Mouse (Mus musculus) C2C12 (cell line): ENCODE measurements around the gene A3galt2.

Experiments used
- CEBPB ChIP-seq: IDR thresholded peaks from one replicate; pipeline ENCODE4 v1.6.1; 2011; ENCODE audit warnings: low read depth, mild to moderate bottlenecking, control low read depth, moderate library complexity
- CTCF ChIP-seq: IDR thresholded peaks from one replicate; pipeline ENCODE4 v1.5.1; 2011; ENCODE audit not compliant: control insufficient read depth, insufficient read depth, insufficient read length
- FOSL1 ChIP-seq: IDR thresholded peaks from one replicate; pipeline ENCODE4 v1.8.0; 2011; ENCODE audit warnings: mild to moderate bottlenecking, low read length; ENCODE audit not compliant: poor library complexity, insufficient read depth, severe bottlenecking
- MAX ChIP-seq: IDR thresholded peaks from one replicate; pipeline ENCODE4 v1.6.1; 2011; ENCODE audit warnings: mild to moderate bottlenecking, control low read depth
- MYOD1 ChIP-seq: IDR thresholded peaks from one replicate; pipeline ENCODE4 v1.6.1; 2011; ENCODE audit warnings: low read depth; ENCODE audit not compliant: control insufficient read depth, insufficient read length
- MYOG ChIP-seq: IDR thresholded peaks from one replicate; pipeline ENCODE4 v1.6.1; 2011; ENCODE audit not compliant: control insufficient read depth, insufficient read length; ENCODE audit errors: extremely low read depth
- USF1 ChIP-seq: IDR thresholded peaks from one replicate; pipeline ENCODE4 v1.6.1; 2011; ENCODE audit warnings: low read depth, mild to moderate bottlenecking, control low read depth, moderate library complexity

GRCm38 (mm10) chr4:128721061-128721648 is 34.0 kb upstream of the A3galt2 start:
- no peak for TF ChIP-seq CTCF
- TF ChIP-seq MAX, result no peak
- no peak for TF ChIP-seq MYOD1
- TF ChIP-seq MYOG, result no peak
- TF ChIP-seq CEBPB, result no peak
- no peak for TF ChIP-seq USF1
- TF ChIP-seq FOSL1, result no peak
